Mouse (Mus musculus) left cerebral cortex, postnatal 36 days (tissue): Measurements from ENCODE around the gene Tcte1. TPM values are rescaled to one million over a fixed set of nuclear protein-coding genes. Genes with fewer than 3 reads are reported as not detected.
A peak's percentile ranks its signal among the peaks of the same experiment; 100 is the strongest.

Source experiments
- DNase-seq, 2 experiments: peaks; one replicate each; pipeline ENCODE4 v3.0.0; 2021 to 2022; ENCODE audit warnings: low spot score in 2 of 2, mixed read lengths in 1 of 2
- intact Hi-C: fragments of 180-260 bp; cut with DNase I; formaldehyde crosslinking; loops from one replicate; pipeline ENCODE4 v1.15.1; 2025
- total RNA-seq, 2 experiments: library from RNA; stranded (reverse); gene quantifications; 2 replicates each; pipeline ENCODE4 v1.2.3; 2021

Tcte1 gene
- total RNA-seq, 2 experiments from 2014 or later = 1.3 to 1.9 TPM

DNA sequence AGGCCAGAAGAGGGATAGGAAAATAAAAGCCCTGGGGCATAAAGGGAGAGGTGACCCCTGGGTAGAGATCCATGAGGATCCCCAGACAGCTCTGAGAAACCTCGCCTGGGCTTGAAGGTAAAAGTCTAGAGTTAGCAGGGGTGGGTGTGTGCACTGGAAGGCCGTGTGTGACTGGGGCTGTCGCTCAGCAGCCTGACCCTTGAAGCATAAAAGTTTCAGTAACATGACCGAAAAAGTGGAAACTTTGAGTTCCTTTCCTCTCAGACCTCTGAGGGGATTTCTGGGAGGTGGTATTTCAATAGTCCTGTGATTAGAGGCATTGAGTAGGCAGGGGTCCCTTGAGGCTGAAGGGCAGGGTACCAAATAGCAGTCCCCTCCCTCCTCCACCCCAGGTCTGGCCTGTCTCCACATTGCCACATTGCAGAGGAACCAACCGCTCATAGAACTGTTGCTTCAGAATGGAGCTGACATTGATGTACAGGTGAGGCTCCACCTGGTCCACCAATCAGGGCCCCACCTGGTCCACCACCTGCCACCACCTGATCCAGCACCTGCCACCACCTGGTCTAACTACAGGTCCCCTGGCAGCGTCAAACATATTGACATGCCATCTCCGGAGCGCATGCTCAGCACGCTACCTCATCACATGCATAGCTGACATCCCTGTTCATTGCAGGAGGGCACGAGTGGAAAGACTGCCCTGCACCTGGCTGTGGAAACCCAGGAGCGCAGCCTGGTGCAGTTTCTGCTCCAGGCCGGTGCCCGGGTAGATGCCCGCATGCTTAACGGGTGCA lies 36.7 kb downstream of the Tcte1 start:
- no peak for DNase-seq
- intact Hi-C loops = no loop called here

DNA sequence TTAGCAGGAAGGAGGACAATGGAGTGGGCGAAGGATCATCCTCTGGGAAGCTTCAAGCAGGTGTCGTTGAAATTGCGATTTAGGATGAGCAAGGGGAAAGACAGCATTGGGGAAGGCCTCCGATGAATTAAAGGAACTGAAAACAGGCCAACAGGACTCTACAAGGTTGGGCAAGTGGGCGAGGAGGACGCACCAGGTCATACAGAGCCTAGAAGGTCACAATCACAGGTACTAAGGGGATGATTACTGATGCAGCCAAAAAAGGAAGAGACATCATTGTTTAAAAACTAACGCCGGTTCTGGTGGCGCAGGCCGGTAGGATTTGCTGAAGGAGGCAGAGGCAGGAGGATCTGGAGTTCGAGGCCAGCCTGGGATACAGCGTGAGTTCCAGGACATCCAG lies 40.0 kb downstream of the Tcte1 start:
- no peak for DNase-seq
- intact Hi-C loops = no loop called here

- DNase-seq = peak; percentile 90 to 91
- intact Hi-C loops = no loop called here
Measured at GRCm38 (mm10) chr17:45563655-45564530, 40.7 kb downstream of the Tcte1 start, which contains the start of gene Slc35b2. TSS of gene Slc35b2 (plus strand) at chr17:45563874.

DNA sequence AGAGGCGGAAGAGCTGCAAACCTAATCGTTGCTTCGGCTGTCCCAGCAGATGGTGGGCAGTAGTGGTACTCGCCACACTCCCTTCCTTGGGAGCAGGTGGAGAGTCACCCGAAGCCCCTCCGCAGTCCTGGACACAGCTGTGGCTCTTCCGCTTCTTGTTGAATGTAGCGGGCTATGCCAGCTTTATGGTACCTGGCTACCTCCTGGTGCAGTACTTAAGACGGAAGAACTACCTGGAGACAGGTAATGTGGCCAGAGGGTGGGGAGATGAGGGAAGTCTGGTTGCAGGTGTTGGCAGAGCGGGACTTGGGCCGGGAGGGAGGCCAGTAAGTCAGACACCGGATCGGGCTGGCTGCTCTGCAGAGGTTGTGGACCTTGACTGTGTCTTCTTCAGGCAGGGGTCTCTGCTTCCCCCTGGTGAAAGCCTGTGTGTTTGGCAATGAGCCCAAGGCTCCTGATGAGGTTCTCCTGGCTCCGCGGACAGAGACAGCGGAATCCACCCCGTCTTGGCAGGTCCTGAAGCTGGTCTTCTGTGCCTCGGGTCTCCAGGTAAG lies 41.4 kb downstream of the Tcte1 start:
- intact Hi-C loops = no loop called here
- DNase-seq = no peak

DNA sequence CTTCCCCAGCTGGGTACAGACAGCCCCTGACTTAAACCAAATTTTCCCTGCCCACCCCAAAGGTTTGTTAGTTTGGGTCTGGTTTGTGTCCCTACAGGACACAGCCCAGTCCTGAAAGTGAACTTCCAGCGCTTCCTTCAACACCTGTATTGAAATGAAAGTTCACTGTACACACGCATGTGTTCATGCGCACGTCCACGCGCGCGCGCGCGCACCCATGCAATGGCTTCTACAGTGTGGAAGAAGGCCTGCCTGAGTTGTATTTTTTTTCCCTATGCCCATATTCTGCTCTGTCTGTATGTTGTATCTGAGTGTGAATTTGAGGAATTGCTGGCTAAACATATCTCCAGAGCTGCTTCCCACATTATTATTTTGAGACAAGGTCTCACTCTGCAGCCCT lies 41.9 kb downstream of the Tcte1 start:
- intact Hi-C loops = no loop called here
- no peak for DNase-seq

DNA sequence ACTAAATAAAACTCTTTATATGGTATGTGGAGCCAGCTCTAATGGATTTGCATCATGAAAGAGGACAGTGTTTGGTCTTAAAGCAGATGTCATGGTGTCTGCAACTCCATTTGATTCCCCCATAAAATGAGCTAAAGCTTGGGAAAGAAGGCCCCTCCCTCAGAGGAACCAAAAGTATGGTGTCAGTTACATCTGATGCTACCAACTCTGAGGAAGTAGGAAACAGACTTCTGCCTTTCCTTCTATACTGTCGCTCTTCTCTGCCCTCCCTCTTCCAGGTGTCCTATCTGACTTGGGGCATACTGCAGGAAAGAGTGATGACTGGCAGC lies 42.8 kb downstream of the Tcte1 start:
- no peak for DNase-seq
- intact Hi-C loops = no loop called here

DNA sequence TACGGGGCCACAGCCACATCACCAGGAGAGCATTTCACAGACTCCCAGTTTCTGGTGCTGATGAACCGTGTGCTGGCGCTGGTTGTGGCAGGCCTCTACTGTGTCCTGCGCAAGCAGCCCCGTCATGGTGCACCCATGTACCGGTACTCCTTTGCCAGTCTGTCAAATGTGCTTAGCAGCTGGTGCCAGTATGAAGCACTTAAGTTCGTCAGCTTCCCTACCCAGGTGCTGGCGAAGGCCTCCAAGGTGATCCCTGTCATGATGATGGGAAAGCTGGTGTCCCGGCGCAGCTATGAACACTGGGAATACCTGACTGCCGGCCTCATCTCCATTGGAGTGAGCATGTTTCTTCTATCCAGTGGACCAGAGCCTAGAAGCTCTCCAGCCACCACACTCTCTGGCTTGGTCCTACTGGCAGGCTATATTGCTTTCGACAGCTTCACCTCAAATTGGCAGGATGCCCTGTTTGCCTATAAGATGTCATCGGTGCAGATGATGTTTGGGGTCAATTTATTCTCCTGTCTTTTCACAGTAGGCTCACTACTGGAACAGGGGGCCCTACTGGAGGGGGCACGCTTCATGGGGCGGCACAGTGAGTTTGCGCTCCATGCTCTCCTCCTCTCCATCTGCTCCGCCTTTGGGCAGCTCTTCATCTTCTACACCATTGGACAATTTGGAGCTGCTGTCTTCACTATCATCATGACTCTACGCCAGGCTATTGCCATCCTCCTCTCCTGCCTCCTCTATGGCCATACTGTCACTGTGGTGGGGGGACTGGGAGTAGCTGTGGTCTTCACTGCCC lies 43.3 kb downstream of the Tcte1 start:
- peak; percentile 23 to 26 for DNase-seq
- intact Hi-C loops = no loop called here

DNA sequence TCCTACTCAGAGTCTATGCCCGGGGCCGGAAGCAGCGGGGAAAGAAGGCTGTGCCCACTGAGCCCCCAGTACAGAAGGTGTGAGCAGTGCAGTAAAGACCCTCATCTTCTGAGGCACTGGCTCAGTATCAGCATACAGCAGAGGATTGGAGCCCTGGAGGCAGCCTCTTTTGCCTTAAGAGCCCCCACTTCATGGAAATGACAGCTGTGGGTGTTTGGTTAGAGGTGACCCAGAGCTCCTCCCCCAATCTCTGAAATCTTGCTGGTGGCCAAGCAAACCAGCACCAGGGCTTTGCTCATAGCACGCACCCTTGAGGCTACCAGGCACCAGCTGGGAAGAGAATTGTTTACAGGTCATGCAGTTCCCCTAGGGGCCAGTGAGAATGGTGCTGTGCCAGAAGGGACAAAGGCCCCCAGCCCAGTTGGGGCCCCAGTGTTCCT lies 43.9 kb downstream of the Tcte1 start:
- intact Hi-C loops = no loop called here
- DNase-seq = no peak

- intact Hi-C loops = no loop called here
- DNase-seq = no peak
Measured at GRCm38 (mm10) chr17:45568990-45569389, 45.8 kb downstream of the Tcte1 start.

DNA sequence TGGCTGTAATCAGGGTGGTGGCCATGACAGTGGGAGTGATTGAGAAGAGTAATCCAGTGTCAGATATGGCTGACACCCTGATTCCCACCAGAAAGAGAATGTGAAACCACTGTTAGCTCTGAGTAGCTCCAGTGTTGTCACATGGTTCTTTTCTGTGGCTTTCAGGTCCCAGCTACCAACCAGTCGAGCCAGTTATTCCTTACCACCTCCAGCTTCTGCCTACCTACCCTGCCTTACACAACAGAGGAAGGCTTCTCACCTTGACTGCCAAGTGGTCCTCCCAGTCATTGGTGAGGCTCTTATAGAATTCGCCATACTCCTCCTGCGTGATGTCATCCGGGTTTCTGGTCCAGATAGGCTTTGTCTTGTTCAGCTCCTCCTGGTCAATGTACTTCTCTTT lies 46.8 kb downstream of the Tcte1 start:
- no peak for DNase-seq
- intact Hi-C loops = no loop called here

DNA sequence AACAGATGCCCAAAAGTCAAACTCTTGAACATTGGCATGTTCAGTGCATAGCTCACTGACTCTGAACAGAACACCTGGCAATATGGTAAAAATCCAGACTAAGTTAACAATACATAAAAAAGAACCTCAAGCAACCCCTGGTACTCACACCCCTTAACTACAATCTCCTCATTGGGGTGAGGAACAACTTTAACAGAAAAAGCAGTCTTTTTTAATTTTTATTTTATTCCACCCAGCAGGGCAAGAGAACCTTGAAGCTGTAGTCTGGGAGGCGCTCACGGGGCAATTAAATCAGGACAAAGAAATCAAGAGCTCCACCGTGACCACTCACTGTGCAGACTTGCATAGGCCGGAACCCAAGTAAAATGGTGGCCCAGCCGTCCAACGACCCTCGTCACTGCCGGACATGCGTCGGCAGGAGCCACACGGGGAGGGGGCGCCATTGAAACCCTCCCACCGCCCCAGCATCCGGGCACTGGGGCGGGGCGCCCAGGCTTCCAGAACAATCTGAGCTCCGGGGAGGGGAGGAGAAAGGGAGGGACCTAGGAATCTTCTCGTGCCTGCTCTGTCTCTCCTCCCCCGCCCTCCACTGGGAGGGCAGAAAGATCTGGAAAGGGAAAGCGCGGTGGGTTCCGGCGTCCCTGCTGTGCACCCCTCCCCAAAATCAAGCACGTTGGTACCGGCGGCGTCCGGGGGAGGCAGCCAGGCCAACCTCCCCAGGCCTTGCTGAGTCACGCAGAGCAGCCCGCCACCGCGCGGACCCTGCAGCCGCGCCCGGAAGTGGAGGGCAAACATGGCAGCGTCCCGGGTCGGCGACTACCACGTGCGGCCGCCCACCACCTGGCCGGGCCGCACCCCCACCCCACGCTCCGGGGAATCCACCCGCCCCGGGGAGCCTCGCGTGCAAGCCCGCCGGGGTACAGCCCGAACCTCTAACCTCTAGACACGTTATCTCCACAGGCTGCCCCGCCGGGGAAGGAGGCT lies 49.2 kb downstream of the Tcte1 start:
- peak; percentile 78 to 84 for DNase-seq
- intact Hi-C loops = no loop called here

DNA sequence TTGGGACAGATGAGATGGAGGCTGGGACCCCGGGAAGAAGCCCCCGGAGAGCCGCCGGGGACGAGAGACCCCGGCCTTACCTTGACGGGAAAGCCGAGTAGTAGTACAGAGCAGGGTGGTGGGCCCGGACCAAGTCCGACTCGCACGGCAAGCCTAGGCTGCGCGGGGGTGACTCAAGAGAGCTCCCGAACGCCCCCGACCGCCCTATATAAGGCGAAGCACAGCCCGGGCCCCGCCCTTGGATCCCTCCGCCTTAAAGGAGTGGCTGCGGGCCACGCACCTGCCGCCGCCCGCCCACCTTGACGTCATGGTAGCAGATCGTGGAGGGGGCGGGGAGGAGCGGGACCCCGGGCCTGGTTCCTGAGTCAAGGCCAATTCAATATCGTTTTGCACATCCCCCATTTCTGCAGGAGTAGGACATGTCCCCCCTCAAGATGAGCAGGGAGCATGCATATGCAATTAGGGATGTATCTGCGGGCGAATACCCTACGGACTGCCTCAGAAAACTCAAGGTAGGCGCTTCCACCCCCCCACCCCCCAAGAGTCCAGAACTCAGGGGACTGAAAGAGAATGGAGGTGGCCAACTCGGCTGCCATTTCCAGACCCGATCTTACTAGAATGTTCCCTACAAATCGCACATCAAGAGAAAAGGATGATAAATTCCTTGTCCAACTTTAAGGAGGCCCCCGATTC lies 50.0 kb downstream of the Tcte1 start, which contains the start of gene Hsp90ab1:
TSS of gene Hsp90ab1 (minus strand) at position 185 of the 693 bp plus-strand sequence.
- DNase-seq = peak; percentile 99
- intact Hi-C loops = no loop called here

- DNase-seq = peak; percentile 96 to 97
- intact Hi-C loops = no loop called here
Measured at GRCm38 (mm10) chr17:45573780-45574123, 50.5 kb downstream of the Tcte1 start.

GRCm38 (mm10) chr17:45574129-45574761 lies 51.0 kb downstream of the Tcte1 start:
- peak; percentile 86 for DNase-seq
- intact Hi-C loops = no loop called here

- no peak for DNase-seq
- intact Hi-C loops = no loop called here
Measured at GRCm38 (mm10) chr17:45575123-45575897, 52.1 kb downstream of the Tcte1 start.

- DNase-seq = no peak
- intact Hi-C loops = no loop called here
Measured at GRCm38 (mm10) chr17:45578242-45578641, 55.0 kb downstream of the Tcte1 start.

DNA sequence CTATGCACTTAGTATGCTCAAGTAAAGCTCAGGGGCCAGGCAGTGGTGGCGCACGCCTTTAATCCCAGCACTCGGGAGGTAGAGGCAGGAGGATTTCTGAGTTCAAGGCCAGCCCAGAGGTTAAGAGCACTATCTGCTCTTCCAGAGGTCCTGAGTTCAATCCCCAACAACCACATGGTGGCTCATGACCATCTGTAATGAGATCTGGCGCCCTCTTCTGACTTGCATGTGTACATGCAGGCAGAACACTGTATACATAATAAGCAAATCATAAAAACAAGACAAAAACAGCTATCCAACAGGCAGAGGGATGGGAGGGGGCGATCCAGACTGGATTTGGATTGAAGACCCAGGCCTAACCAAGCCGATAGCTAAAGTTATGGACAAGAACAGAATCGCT lies 55.6 kb downstream of the Tcte1 start:
- no peak for DNase-seq
- intact Hi-C loops = no loop called here
